Mouse (Mus musculus) erythroid progenitor cell, adult 5-6 weeks (primary cell): ENCODE measurements around the gene Ifi214. TPM values are rescaled to one million over a fixed set of nuclear protein-coding genes. Genes with fewer than 3 reads are reported as not detected.
"Not testable (repeated sequence)": the region's sequence is repeated elsewhere in the genome, so short reads cannot be mapped to it uniquely, and the experiment has no call there.

Experiments used
- ATAC-seq: replicated peaks from 2 replicates; pipeline ENCODE4 v1.8.0; 2016; ENCODE audit warnings: moderate number of reproducible peaks, mild to moderate bottlenecking, moderate TSS enrichment, inconsistent platforms; ENCODE audit not compliant: poor library complexity, low FRiP score, severe bottlenecking
- total RNA-seq, 2 experiments: library from RNA; stranded (forward) in 1 of 2; stranded (reverse) in 1 of 2; fragments of 150-400 nt in 1 of 2; fragments of 186-747, 209-891 nt in 1 of 2; gene quantifications; 2 replicates each; pipeline versions ENCODE4 v1.2.3 to v1.2.4; 2015 to 2017; ENCODE audit warnings: low replicate concordance in 2 of 2

The Ifi214 gene
- total RNA-seq (2015; ENCODE audit: low replicate concordance) (2.1 TPM in 1 of 2 replicates, not detected in the other), total RNA-seq (2017; ENCODE audit: low replicate concordance) (0.77 TPM in 1 of 2 replicates, not detected in the other)

GRCm38 (mm10) chr1:173535791-173536190 lies at the start of gene Ifi214:
Ifi214 (minus strand) TSS chr1:173535957.
- ATAC-seq: not testable (repeated sequence)

GRCm38 (mm10) chr1:173579921-173580585 lies 44.3 kb upstream of the Ifi214 start:
- ATAC-seq: no peak

- ATAC-seq: no peak
Measured at GRCm38 (mm10) chr1:173579079-173579478, 43.3 kb upstream of the Ifi214 start.

GRCm38 (mm10) chr1:173550491-173551050 lies 14.8 kb upstream of the Ifi214 start:
- ATAC-seq: not testable (repeated sequence)

GRCm38 (mm10) chr1:173548798-173549197 lies 13.0 kb upstream of the Ifi214 start:
- ATAC-seq: not testable (repeated sequence)

- no peak for ATAC-seq
Measured at GRCm38 (mm10) chr1:173521452-173521851, 14.3 kb downstream of the Ifi214 start.

GRCm38 (mm10) chr1:173510595-173510994 lies 25.2 kb downstream of the Ifi214 start:
- not testable (repeated sequence) for ATAC-seq

GRCm38 (mm10) chr1:173491483-173491882 lies 44.3 kb downstream of the Ifi214 start:
- ATAC-seq: not testable (repeated sequence)

- not testable (repeated sequence) for ATAC-seq
Measured at GRCm38 (mm10) chr1:173490812-173491480, 44.8 kb downstream of the Ifi214 start, which contains the start of gene Ifi206. Ifi206 (minus strand) TSS chr1:173491041.

- not testable (repeated sequence) for ATAC-seq
Measured at GRCm38 (mm10) chr1:173481182-173481574, 54.6 kb downstream of the Ifi214 start.

- 0 out of 2 replicates have a peak, but pooled peaks have one; percentile 30 for ATAC-seq
Measured at GRCm38 (mm10) chr1:173480399-173481181, 55.2 kb downstream of the Ifi214 start.

Other genes starting within 250 kb of the Ifi214 start
- gene Ackr1, start 202.2 kb downstream of the Ifi214 start, total RNA-seq (2015; ENCODE audit: low replicate concordance): 223 and 265 TPM in 2 replicates
- gene Ackr1, start 202.2 kb downstream of the Ifi214 start, total RNA-seq (2017; ENCODE audit: low replicate concordance): 67.0 and 67.1 TPM in 2 replicates
- 101 and 132 TPM in 2 replicates for gene Aim2, start 185.1 kb downstream of the Ifi214 start, total RNA-seq (2015; ENCODE audit: low replicate concordance)
- gene Aim2, start 185.1 kb downstream of the Ifi214 start, total RNA-seq (2017; ENCODE audit: low replicate concordance): 121 and 141 TPM in 2 replicates
- gene Cadm3, start 168.3 kb downstream of the Ifi214 start, total RNA-seq (2015; ENCODE audit: low replicate concordance): not detected in 2 replicates
- gene Cadm3, start 168.3 kb downstream of the Ifi214 start, total RNA-seq (2017; ENCODE audit: low replicate concordance): 7.8 TPM in 2 replicates
- 2.5 and 10.5 TPM in 2 replicates for gene Ifi206, start 44.9 kb downstream of the Ifi214 start, total RNA-seq (2015; ENCODE audit: low replicate concordance)
- gene Ifi206, start 44.9 kb downstream of the Ifi214 start, total RNA-seq (2017; ENCODE audit: low replicate concordance): 0.08 and 1.0 TPM in 2 replicates
- gene Ifi213, start 63.3 kb upstream of the Ifi214 start, total RNA-seq (2015; ENCODE audit: low replicate concordance): 8.6 and 10.1 TPM in 2 replicates
- 2.3 and 3.9 TPM in 2 replicates for gene Ifi213, start 63.3 kb upstream of the Ifi214 start, total RNA-seq (2017; ENCODE audit: low replicate concordance)
- 29.6 and 30.6 TPM in 2 replicates for gene Ifi209, start 95.0 kb upstream of the Ifi214 start, total RNA-seq (2015; ENCODE audit: low replicate concordance)
- 14.1 and 46.1 TPM in 2 replicates for gene Ifi209, start 95.0 kb upstream of the Ifi214 start, total RNA-seq (2017; ENCODE audit: low replicate concordance)
- gene Ifi208, start 137.7 kb upstream of the Ifi214 start, total RNA-seq (2015; ENCODE audit: low replicate concordance): 1.3 TPM in 1 of 2 replicates, not detected in the other
- gene Ifi208, start 137.7 kb upstream of the Ifi214 start, total RNA-seq (2017; ENCODE audit: low replicate concordance): not detected in 2 replicates
- gene Ifi207, start 205.8 kb upstream of the Ifi214 start, total RNA-seq (2015; ENCODE audit: low replicate concordance): 8.6 and 12.6 TPM in 2 replicates
- 2.4 and 2.7 TPM in 2 replicates for gene Ifi207, start 205.8 kb upstream of the Ifi214 start, total RNA-seq (2017; ENCODE audit: low replicate concordance)
- 5.4 and 9.7 TPM in 2 replicates for gene Ifi204, start 231.0 kb upstream of the Ifi214 start, total RNA-seq (2015; ENCODE audit: low replicate concordance)
- gene Ifi204, start 231.0 kb upstream of the Ifi214 start, total RNA-seq (2017; ENCODE audit: low replicate concordance): 10.1 and 13.5 TPM in 2 replicates